Mouse (Mus musculus) hindbrain, embryonic 16.5 days (tissue): ENCODE measurements at regions not wholly inside any gene's neighbourhood (a gene's known extent, or its start where the extent isn't known, plus 50 kb on each side); places are given as distances from the start of the nearest gene placed in this dataset.

ENCODE experiments used
- ATAC-seq: fragments of 200-750 bp; cut with Nextera tagmentation; 2 replicates; pipeline ENCODE4 v1.8.0; 2017; ENCODE audit warnings: moderate TSS enrichment, moderate library complexity
- H3K27ac ChIP-seq: fragments of 300-500 bp; sonication (generic); 2 replicates; pipeline ENCODE4 v1.5.1; 2014; ENCODE audit warnings: low read depth, mild to moderate bottlenecking, control low read depth, low read length, moderate library complexity
- H3K27me3 ChIP-seq: fragments of 300-500 bp; sonication (generic); replicated peaks from 2 replicates; pipeline ENCODE4 v1.6.1; 2014; ENCODE audit warnings: low read length; ENCODE audit not compliant: control insufficient read depth, insufficient read depth
- H3K36me3 ChIP-seq: fragments of 300-500 bp; sonication (generic); 2 replicates; pipeline ENCODE4 v1.6.1; 2014; ENCODE audit warnings: mild to moderate bottlenecking, low read length, moderate library complexity, mixed read lengths; ENCODE audit not compliant: control insufficient read depth, insufficient read depth
- H3K4me1 ChIP-seq: fragments of 300-500 bp; sonication (generic); 2 replicates; pipeline ENCODE4 v1.6.1; 2014; ENCODE audit warnings: low read depth, low read length; ENCODE audit not compliant: control insufficient read depth, insufficient read depth
- H3K4me2 ChIP-seq: fragments of 300-500 bp; sonication (generic); 2 replicates; pipeline ENCODE4 v1.6.1; 2014; ENCODE audit warnings: mild to moderate bottlenecking, low read length, control low read depth, moderate library complexity
- H3K4me3 ChIP-seq: fragments of 300-500 bp; sonication (generic); 2 replicates; pipeline ENCODE4 v1.5.1; 2014; ENCODE audit warnings: mild to moderate bottlenecking, low read length, control low read depth, moderate library complexity
- H3K9ac ChIP-seq: fragments of 300-500 bp; sonication (generic); 2 replicates; pipeline ENCODE4 v1.6.1; 2014; ENCODE audit warnings: low read depth, mild to moderate bottlenecking, control low read depth, low read length, moderate library complexity
- H3K9me3 ChIP-seq: fragments of 300-500 bp; sonication (generic); 2 replicates; pipeline ENCODE4 v1.6.1; 2014; ENCODE audit warnings: mild to moderate bottlenecking, low read length, moderate library complexity; ENCODE audit not compliant: control insufficient read depth
- WGBS: fragments of 180-500 bp; shearing (Covaris S2); extraction: QIAGEN DNeasy Blood & Tissue Kit; methylation state at CpG from one replicate; pipeline ENCODE4 v1.1.7; 2014; 5-methylcytosine and 5-hydroxymethylcytosine counted together

DNA sequence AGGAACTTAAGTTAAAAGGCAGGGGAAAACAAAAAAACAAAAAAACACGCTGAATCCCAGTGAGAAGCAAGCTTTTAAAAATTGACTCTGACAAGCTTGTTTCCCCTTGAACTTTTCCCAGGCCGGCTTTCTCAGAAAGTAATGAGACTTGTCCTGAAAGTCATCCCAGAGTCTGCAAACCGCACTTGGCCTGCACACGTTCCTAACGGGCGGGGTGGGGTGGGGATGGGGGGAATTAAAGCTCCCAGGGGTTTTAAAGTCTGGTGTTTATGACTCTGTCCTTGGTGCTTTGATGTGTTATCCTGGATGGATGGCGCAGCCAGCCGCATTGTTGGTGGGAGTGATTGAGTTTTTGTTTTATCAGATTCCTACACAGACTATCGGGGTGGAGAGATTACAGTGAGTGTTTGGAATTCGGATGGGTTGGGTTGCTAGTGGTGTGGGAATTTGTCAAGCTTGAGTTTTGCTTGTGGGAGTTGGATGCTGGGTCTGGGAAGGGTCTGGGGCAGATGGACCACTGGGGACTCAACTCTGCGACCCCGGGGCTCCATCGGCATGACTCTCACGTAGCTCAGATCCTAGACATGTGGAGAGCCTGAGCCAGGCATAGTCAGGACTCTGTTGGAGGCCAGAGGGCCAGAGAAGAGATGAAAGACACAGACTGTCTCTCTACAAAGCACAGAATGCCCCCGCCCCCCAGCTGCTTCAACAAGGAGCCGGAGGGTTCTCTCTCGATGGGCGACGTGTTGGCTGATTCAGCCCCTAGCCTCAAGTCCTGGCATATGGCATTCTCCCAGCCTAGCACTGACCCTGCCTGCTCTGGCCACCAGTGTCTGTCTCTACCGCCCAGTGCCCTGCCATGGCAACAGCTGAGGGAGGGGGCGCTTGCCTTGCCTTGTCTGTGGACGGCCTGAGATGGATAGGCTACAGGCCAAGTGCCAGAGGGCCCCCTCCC is 75.5 kb downstream of the E030025P04Rik start:
- no peak overlapping the region for H3K4me3 ChIP-seq
- ATAC-seq = peak; percentile 97
- no peak overlapping the region for H3K9ac ChIP-seq

DNA sequence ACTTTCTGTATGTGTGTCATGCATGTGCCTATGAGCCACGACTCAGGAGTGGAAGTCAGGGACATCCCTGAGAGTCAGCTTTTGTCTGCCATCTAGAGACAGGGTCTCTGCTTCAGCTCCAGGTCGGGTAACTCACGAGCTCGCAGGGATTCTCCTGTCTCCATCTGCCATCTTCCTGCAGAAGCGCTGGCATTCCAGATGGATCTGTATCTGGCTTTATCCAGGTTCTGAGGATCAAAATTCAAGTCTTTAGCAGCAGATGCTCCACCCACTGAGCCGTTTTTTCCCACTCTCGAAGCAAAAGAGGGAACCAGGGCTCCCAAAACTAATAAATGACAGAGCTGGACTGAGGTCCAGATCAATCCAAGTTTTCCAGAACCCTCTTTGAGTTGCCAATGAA is 76.4 kb downstream of the E030025P04Rik start:
- no peak for ATAC-seq
- Histone ChIP-seq H3K27ac (peak overlapping the region; percentile 67), H3K9ac (no peak overlapping the region), H3K4me2 (no peak overlapping the region), H3K4me1 (peaks cover 26% of the 10 kb centered on the region), H3K36me3 (no peaks in the 10 kb centered on the region), H3K27me3 (no peaks in the 10 kb centered on the region), H3K4me3 (no peak overlapping the region), H3K9me3 (no peaks in the 10 kb centered on the region)
- 57% methylated on average over 7 of the region's 7 CpGs for WGBS

More for the DNA sequence above, 75.5 kb downstream of the E030025P04Rik start:
- Histone ChIP-seq H3K4me1 (peaks cover 26% of the 10 kb centered on the region), H3K36me3 (no peaks in the 10 kb centered on the region), H3K9me3 (no peaks in the 10 kb centered on the region), H3K27me3 (no peaks in the 10 kb centered on the region), H3K4me2 (peak overlapping the region; percentile 17; the same call in 1 of the 2 replicates), H3K27ac (peak overlapping the region; percentile 67)
- WGBS = 12% methylated on average over 22 of the region's 22 CpGs

DNA sequence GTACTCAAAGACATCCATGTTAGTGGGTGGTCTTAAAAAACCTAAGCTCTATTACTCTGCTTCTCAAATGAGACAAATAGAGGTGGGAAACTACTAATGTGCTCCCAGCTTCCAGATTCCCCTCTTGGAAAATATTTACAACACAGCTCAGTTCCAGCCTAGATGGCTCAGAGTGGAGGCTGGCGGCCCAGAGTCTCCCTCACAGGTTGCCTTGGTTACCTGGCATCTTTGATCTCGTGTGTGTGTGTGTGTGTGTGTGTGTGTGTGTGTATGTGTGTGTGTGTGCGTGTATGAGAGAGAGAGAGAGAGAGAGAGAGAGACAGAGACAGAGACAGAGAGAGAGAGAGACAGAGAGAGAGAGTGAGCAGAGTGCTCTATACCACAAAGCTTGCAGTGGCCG is 82.2 kb downstream of the E030025P04Rik start:
- Histone ChIP-seq H3K27ac (no peak overlapping the region; the same call in 1 of the 2 replicates), H3K27me3 (no peaks in the 10 kb centered on the region), H3K4me1 (peaks cover 3% of the 10 kb centered on the region; the same call in 1 of the 2 replicates), H3K9me3 (no peaks in the 10 kb centered on the region), H3K4me3 (no peak overlapping the region), H3K4me2 (no peak overlapping the region), H3K9ac (no peak overlapping the region), H3K36me3 (no peaks in the 10 kb centered on the region)
- ATAC-seq = 0 out of 2 replicates have a peak, but pooled peaks have one; percentile 52
- 46% methylated on average over 4 of the region's 4 CpGs for WGBS

DNA sequence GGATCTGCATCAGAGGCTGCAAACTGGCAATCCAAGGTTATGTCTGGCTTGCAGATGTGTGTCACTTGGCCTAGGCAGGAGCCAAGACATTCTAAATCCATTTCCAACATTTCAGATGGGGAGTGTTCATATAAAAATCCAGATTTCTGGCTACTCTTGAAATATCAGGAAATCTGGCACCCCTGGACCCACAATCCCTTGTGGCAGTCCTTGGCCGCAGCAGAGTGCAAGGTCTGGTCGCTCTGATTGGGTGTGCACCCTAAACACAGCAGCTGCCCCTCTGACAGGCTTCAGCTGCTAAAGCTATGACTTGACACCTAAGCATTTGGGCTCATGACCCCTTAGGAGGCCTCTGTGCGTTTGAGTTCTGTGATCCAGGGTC is 83.7 kb downstream of the E030025P04Rik start:
- H3K27ac ChIP-seq = no peak overlapping the region
- ATAC-seq = no peak
- peaks cover 3% of the 10 kb centered on the region; the same call in 1 of the 2 replicates for H3K4me1 ChIP-seq
- H3K9me3 ChIP-seq = no peaks in the 10 kb centered on the region
- H3K4me3 ChIP-seq = no peak overlapping the region
- H3K9ac ChIP-seq = no peak overlapping the region
- no peaks in the 10 kb centered on the region for H3K27me3 ChIP-seq
- H3K36me3 ChIP-seq = no peaks in the 10 kb centered on the region
- no peak overlapping the region for H3K4me2 ChIP-seq
- WGBS = 85% methylated on average over 3 of the region's 3 CpGs

DNA sequence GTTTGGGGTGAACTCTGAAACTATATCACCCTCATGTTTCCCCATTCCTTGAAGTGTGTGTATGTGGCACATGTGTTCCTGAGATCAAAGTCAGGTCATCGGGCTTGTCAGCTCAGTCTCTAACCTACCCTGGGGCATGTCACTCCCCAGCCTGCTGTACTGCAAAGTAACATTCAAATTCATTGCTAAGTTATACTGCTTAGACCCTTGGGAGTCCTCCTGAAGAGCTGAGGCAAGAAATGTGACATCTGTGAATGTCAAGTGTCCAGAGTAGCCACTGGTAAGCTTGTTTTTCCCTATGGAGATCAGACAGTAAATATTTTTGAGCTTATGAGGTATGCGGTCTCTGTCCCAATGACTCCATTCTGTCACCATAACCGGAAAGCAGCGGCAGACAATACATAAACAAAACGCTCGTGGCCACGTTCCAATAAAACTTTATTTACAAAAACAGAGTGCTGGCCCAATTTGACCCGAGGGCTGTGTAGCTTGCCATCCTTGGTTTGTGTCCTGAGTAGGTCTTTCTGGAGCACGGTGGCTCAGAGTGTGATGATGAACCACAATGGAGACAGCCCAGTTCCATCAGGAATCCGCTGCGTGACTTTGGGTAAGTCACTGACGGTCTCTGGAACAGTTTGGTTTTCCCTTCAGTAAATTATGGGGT is 84.2 kb downstream of the E030025P04Rik start:
- Histone ChIP-seq H3K4me3 (no peak overlapping the region), H3K36me3 (no peaks in the 10 kb centered on the region), H3K9me3 (no peaks in the 10 kb centered on the region), H3K27ac (no peak overlapping the region), H3K4me1 (peaks cover 3% of the 10 kb centered on the region; the same call in 1 of the 2 replicates), H3K27me3 (no peaks in the 10 kb centered on the region), H3K4me2 (no peak overlapping the region), H3K9ac (no peak overlapping the region)
- ATAC-seq = no peak
- 90% methylated on average over 12 of the region's 12 CpGs for WGBS

DNA sequence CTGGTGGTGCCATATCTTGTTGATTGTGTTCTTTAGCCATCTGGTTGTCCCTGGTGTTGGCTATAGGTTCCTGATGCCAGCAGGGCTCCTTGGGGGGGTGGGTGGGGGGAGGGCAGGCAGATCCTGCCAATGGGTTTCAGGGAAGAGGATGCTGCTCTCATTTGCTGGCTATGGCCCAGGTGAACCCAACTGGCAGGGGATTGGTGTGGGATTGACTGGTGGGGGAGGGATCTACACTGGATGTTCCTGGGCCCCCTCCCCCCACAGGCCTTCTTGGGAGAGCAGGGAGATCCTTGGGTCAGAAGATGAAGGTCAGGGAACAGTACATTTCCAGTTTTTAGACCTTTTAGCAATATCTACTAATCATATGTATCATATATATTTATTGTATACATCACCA is 86.1 kb downstream of the E030025P04Rik start:
- Histone ChIP-seq H3K4me1 (peaks cover 3% of the 10 kb centered on the region; the same call in 1 of the 2 replicates), H3K27ac (no peak overlapping the region), H3K36me3 (no peaks in the 10 kb centered on the region), H3K27me3 (no peaks in the 10 kb centered on the region), H3K4me3 (no peak overlapping the region), H3K9ac (no peak overlapping the region), H3K4me2 (no peak overlapping the region), H3K9me3 (no peaks in the 10 kb centered on the region)
- ATAC-seq = no peak

DNA sequence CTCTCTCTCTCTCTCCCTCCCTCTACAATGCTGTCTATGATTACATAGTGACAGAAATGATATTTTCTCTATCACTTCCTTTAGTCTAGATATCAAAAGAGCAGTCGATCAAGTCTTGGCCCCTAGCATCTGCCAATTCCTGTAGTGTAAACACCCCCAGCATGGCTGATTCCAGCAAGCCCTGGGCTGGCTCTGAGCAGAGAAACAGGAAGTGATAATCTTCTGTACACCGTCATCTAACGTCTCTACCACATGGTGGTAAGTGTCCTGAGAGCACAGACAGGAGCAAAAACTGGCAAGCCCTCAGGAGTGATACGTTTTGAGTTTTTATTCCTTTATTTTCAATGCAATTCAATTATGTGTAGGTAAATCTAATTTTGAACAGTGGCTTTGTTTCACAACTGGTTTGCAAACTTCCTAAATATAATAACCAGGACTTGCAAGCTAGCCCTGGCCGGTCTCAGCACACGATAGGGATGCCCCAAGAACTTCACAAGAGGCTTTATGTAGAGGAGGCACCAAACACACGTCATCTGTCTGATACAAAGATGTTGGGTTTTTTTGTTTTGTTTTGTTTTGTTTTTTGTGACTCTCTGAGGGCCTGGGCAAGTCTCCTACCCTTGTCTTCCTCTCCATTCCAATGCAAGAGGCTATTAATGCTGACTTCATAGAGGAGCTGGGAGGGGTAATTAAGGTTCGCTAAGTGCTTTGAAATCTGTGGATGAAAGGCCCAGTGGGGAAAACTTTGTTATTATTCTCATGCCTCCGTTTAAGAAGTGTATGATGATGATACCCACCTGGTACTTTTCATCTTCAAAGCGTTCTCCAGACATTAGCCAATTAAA is 95.7 kb downstream of the E030025P04Rik start:
- H3K27me3 ChIP-seq = no peaks in the 10 kb centered on the region
- no peaks in the 10 kb centered on the region for H3K36me3 ChIP-seq
- no peaks in the 10 kb centered on the region for H3K9me3 ChIP-seq
- no peak overlapping the region for H3K9ac ChIP-seq
- ATAC-seq = no peak
- 78% methylated on average over 10 of the region's 10 CpGs for WGBS
- no peak overlapping the region for H3K4me3 ChIP-seq
- H3K4me1 ChIP-seq = no peaks in the 10 kb centered on the region
- no peak overlapping the region for H3K27ac ChIP-seq
- H3K4me2 ChIP-seq = no peak overlapping the region

DNA sequence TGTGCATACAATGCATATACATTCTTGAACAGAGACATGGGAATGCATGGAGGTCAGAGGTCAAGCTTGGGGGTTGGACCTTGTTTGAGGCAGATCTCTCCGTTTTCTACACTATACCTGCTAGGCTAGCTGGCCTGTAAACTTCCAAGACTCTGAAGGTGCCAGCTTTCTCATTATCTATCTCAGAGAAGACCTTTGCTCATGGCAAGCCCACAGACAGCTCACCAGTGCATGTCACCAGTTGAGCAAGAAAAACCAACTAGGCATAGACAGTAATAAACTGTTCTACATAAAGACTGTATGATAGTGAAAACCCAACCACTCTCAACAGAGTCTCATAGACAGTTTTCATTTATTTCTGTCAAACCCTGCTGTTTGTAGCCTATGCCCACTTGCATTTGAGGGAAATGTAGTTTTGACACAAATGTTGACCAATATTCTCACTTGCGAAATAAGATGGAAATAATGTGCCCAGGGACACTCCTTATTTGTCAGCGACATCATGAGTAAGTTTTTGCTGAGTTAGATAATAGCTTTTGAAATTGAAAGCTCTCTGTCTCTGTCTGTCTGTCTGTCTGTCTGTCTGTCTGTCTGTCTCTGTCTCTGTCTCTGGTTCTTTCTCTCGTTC is 96.6 kb downstream of the E030025P04Rik start:
- no peak for ATAC-seq

More for the DNA sequence above, 96.6 kb downstream of the E030025P04Rik start:
- Histone ChIP-seq H3K4me1 (no peaks in the 10 kb centered on the region), H3K27me3 (no peaks in the 10 kb centered on the region), H3K27ac (no peak overlapping the region), H3K4me2 (no peak overlapping the region), H3K9ac (no peak overlapping the region), H3K9me3 (no peaks in the 10 kb centered on the region), H3K36me3 (no peaks in the 10 kb centered on the region), H3K4me3 (no peak overlapping the region)
- 93% methylated on average over 4 of the region's 4 CpGs for WGBS
